Mouse (Mus musculus) thymus, adult 2 months (tissue): ENCODE data around the gene S100a8. TPM values are rescaled to one million over a fixed set of nuclear protein-coding genes. Genes with fewer than 3 reads are reported as not detected.
A peak's percentile ranks its signal among the peaks of the same experiment; 100 is the strongest.

Source experiments
- DNase-seq: peaks from one replicate; pipeline ENCODE4 v3.0.0; 2021
- H3K27ac ChIP-seq: fragments of 200-500 bp; 2 replicates; pipeline ENCODE4 v1.5.1; 2012; ENCODE audit warnings: low read length, control low read depth; ENCODE audit not compliant: control insufficient read depth, insufficient read depth
- H3K27me3 ChIP-seq: fragments of 200-500 bp; 2 replicates; pipeline ENCODE4 v1.6.1; 2012; ENCODE audit warnings: mild to moderate bottlenecking, low read length, moderate library complexity, mixed read lengths; ENCODE audit not compliant: control insufficient read depth, insufficient read depth
- H3K36me3 ChIP-seq: fragments of 200-500 bp; 2 replicates; pipeline ENCODE4 v1.6.1; 2012; ENCODE audit warnings: mild to moderate bottlenecking, low read length, moderate library complexity; ENCODE audit not compliant: control insufficient read depth, insufficient read depth
- H3K4me1 ChIP-seq: fragments of 200-500 bp; replicated peaks from 2 replicates; pipeline ENCODE4 v1.6.1; 2012; ENCODE audit warnings: low read length; ENCODE audit not compliant: control insufficient read depth, insufficient read depth
- H3K4me3 ChIP-seq: fragments of 200-500 bp; 2 replicates; pipeline ENCODE4 v1.5.1; 2012; ENCODE audit warnings: mild to moderate bottlenecking, low read length, control low read depth, moderate library complexity; ENCODE audit not compliant: control insufficient read depth, insufficient read depth
- CTCF ChIP-seq: fragments of 200-500 bp; IDR thresholded peaks from 2 replicates; pipeline ENCODE4 v1.5.1; 2012; ENCODE audit warnings: mild to moderate bottlenecking, control low read depth, low read length, moderate library complexity, borderline replicate concordance; ENCODE audit not compliant: control insufficient read depth, poor library complexity, insufficient read depth; ENCODE audit errors: extremely low read depth
- POLR2A ChIP-seq: fragments of 200-500 bp; IDR thresholded peaks from 2 replicates; pipeline ENCODE4 v1.6.1; 2012; ENCODE audit warnings: mild to moderate bottlenecking, low read length, control low read depth, moderate library complexity; ENCODE audit not compliant: control insufficient read depth, poor library complexity, insufficient read depth; ENCODE audit errors: extremely low read depth
- WGBS: fragments of 180-500 bp; shearing (Covaris S2); methylation state at CpG from one replicate; pipeline ENCODE4 v1.1.7; 2018; 5-methylcytosine and 5-hydroxymethylcytosine counted together
- polyA plus RNA-seq: library from polyadenylated mRNA; depleted of rRNA; stranded (reverse); fragments of >200 nt; gene quantifications from 2 replicates; pipeline ENCODE4 v1.2.3, GENCODE M21; 2012

S100a8 gene
- polyA plus RNA-seq, 1 experiment = 13.3 TPM

GRCm38 (mm10) chr3:90629298-90629697 is 39.5 kb upstream of the S100a8 start:
- no peak for DNase-seq
- TF ChIP-seq POLR2A = no peak
- TF ChIP-seq CTCF = no peak

GRCm38 (mm10) chr3:90631984-90632383 is 36.8 kb upstream of the S100a8 start:
- 40% methylated on average over 2 of the region's 2 CpGs for WGBS
- TF ChIP-seq CTCF = no peak
- TF ChIP-seq POLR2A = no peak
- H3K27me3 ChIP-seq = no peaks in the 10 kb centered on the region
- no peak for DNase-seq
- no peak overlapping the region for H3K27ac ChIP-seq
- H3K4me3 ChIP-seq = no peak overlapping the region
- no peaks in the 10 kb centered on the region for H3K4me1 ChIP-seq
- H3K36me3 ChIP-seq = no peaks in the 10 kb centered on the region

More at GRCm38 (mm10) chr3:90629298-90629697, 39.5 kb upstream of the S100a8 start:
- Histone ChIP-seq H3K27me3 (no peaks in the 10 kb centered on the region), H3K27ac (no peak overlapping the region), H3K4me3 (no peak overlapping the region), H3K36me3 (no peaks in the 10 kb centered on the region), H3K4me1 (no peaks in the 10 kb centered on the region)
- 80% methylated on average over 2 of the region's 2 CpGs for WGBS

- TF ChIP-seq POLR2A (no peak), CTCF (no peak)
- H3K4me1 ChIP-seq = no peaks in the 10 kb centered on the region; the same call in 1 of the 2 replicates
- no peaks in the 10 kb centered on the region for H3K36me3 ChIP-seq
- DNase-seq = no peak
- no peak overlapping the region for H3K4me3 ChIP-seq
- WGBS = 52% methylated on average over 1 of the region's 1 CpGs
- no peaks in the 10 kb centered on the region for H3K27me3 ChIP-seq
- no peak overlapping the region for H3K27ac ChIP-seq
These were observed 30.1 kb upstream of the S100a8 start for GRCm38 (mm10) chr3:90638511-90639275.

- peak; percentile 70 for DNase-seq
- 58% methylated on average over 7 of the region's 7 CpGs for WGBS
- no peaks in the 10 kb centered on the region; the same call in 1 of the 2 replicates for H3K4me1 ChIP-seq
These were observed 29.1 kb upstream of the S100a8 start for GRCm38 (mm10) chr3:90639511-90640154.

GRCm38 (mm10) chr3:90640981-90641380 is 27.8 kb upstream of the S100a8 start:
- Histone ChIP-seq H3K4me3 (no peak overlapping the region), H3K36me3 (no peaks in the 10 kb centered on the region), H3K27ac (no peak overlapping the region), H3K27me3 (no peaks in the 10 kb centered on the region), H3K4me1 (no peaks in the 10 kb centered on the region; the same call in 1 of the 2 replicates)
- no peak for DNase-seq
- WGBS = 92% methylated on average over 7 of the region's 7 CpGs
- TF ChIP-seq CTCF = no peak
- no peak for TF ChIP-seq POLR2A

More at GRCm38 (mm10) chr3:90639511-90640154, 29.1 kb upstream of the S100a8 start:
- TF ChIP-seq POLR2A (no peak), CTCF (no peak)
- Histone ChIP-seq H3K4me3 (no peak overlapping the region), H3K27me3 (no peaks in the 10 kb centered on the region), H3K36me3 (no peaks in the 10 kb centered on the region), H3K27ac (no peak overlapping the region)

- no peaks in the 10 kb centered on the region; the same call in 1 of the 2 replicates for H3K4me1 ChIP-seq
- H3K36me3 ChIP-seq = no peaks in the 10 kb centered on the region
- DNase-seq = peak; percentile 67
- H3K27ac ChIP-seq = no peak overlapping the region
- H3K4me3 ChIP-seq = no peak overlapping the region
- WGBS = 51% methylated on average over 3 of the region's 3 CpGs
- no peaks in the 10 kb centered on the region for H3K27me3 ChIP-seq
- TF ChIP-seq POLR2A = no peak
- peak; percentile 18; the same call in 1 of the 2 replicates for TF ChIP-seq CTCF
These were observed 24.6 kb upstream of the S100a8 start for GRCm38 (mm10) chr3:90644220-90644619.

- no peak for TF ChIP-seq CTCF
- TF ChIP-seq POLR2A = no peak
- Histone ChIP-seq H3K4me3 (no peak overlapping the region), H3K27me3 (no peaks in the 10 kb centered on the region), H3K4me1 (no peaks in the 10 kb centered on the region; the same call in 1 of the 2 replicates), H3K36me3 (no peaks in the 10 kb centered on the region), H3K27ac (no peak overlapping the region)
- DNase-seq = no peak
- 92% methylated on average over 1 of the region's 1 CpGs for WGBS
These were observed 21.5 kb upstream of the S100a8 start for GRCm38 (mm10) chr3:90647291-90647690.
